Mouse (Mus musculus) neutrophil, adult 83 days (primary cell): ENCODE results near the gene Tmem211. TPM values are rescaled to one million over a fixed set of nuclear protein-coding genes. Genes with fewer than 3 reads are reported as not detected.

Source experiments
- total RNA-seq, 2 experiments: library from RNA; stranded (reverse); gene quantifications; one replicate each; pipeline ENCODE4 v1.2.4; 2023

Gene Tmem211
- total RNA-seq = not detected

DNA sequence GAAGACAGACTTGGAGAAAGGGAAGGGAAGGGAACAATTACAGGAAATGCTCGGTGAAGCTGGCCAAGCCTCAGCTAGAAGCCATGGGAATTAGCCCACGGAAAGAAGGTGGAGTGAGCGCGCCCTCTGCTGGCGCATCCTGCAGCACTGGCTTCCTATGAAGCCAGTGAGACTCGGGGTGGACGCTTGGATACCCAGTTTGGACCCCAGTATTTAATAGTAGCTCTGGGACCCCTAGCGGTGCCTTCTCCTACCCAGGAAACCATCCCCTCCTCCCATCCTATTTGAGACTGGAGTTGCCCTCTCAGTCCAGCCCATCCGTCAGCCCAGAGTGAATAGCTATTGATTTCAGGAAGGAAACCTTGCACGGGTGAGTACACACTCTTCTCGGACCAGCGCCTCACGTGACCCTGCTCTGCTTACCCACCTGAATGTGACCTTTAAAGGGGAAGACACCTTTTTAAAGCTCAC lies at the start of gene Tmem211:
Tmem211 (plus strand) TSS at position 278 of the 471 bp plus-strand sequence.

DNA sequence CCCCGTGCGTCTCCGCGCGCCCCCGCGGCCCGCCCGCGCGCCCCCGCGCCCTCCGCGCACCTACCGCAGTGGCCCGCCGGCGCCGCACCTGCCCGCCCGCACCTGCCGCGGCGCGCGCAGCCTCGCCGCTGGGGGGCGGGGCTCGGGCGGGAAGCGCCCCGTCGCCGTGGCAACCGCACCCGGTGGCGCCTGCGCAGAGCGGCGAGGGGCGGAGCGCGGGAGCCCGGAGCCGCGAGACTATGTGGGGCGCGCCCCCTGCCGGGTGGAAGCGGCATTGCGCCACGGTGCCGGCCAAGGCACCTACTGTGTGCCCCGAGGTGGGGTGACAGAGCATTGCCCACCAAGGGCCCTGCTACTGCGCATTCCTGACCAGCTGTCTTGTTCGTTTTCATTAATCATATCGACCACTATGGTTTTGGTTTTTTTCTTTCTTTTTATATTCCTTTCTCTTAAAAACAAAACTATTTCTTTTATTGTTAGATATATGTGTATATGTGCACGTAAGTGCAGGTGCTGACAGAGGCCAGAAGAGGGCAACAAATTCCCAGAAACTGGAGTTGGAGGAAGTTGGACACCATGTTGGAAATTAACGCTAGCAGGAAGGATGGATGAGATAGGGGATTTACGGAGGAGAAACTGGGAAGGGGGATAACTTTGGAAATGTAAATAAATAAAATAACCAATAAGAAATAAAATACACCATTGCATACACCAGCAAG lies 5.4 kb upstream of the Tmem211 start, which contains the start of gene 2900026A02Rik:
2900026A02Rik (minus strand) TSS at position 90 of the 719 bp plus-strand sequence.

Other genes with a start within 250 kb of the Tmem211 start
- gene Grk3, start 211.1 kb upstream of the Tmem211 start, total RNA-seq = 10 to 100 TPM; 28.4 to 40.1 TPM
- not detected for gene Crybb2, start 156.8 kb upstream of the Tmem211 start, total RNA-seq
- not detected for gene Crybb3, start 145.3 kb upstream of the Tmem211 start, total RNA-seq
- gene 2900026A02Rik, start 5.7 kb upstream of the Tmem211 start, total RNA-seq = under 1 TPM; 0.31 to 0.42 TPM
- not detected for gene Sgsm1, start 83.9 kb downstream of the Tmem211 start, total RNA-seq
- not detected for gene Aym1, start 130.4 kb downstream of the Tmem211 start, total RNA-seq